Mouse (Mus musculus) urinary bladder, postnatal 25 days (tissue): ENCODE data around the gene Gpi1.
A peak's percentile ranks its signal among the peaks of the same experiment; 100 is the strongest.

Experiments used
- DNase-seq: peaks from one replicate; pipeline ENCODE4 v3.0.0; 2022; ENCODE audit warnings: low spot score

The Gpi1 gene

GRCm38 (mm10) chr7:34230116-34230515, at the start of gene Gpi1:
Gpi1 (minus strand) TSS chr7:34230336.
- peak; percentile 75 for DNase-seq

GRCm38 (mm10) chr7:34277656-34278055, 47.5 kb upstream of the Gpi1 start:
- DNase-seq, result no peak

- DNase-seq, result no peak
Measured at GRCm38 (mm10) chr7:34276066-34276465, 45.9 kb upstream of the Gpi1 start.

GRCm38 (mm10) chr7:34272465-34272864, 42.3 kb upstream of the Gpi1 start:
- no peak for DNase-seq

- DNase-seq, result no peak
Measured at GRCm38 (mm10) chr7:34268463-34268862, 38.3 kb upstream of the Gpi1 start.

- no peak for DNase-seq
Measured at GRCm38 (mm10) chr7:34266421-34266820, 36.3 kb upstream of the Gpi1 start.

GRCm38 (mm10) chr7:34265876-34266346, 35.8 kb upstream of the Gpi1 start:
- peak; percentile 46 for DNase-seq

GRCm38 (mm10) chr7:34263437-34263836, 33.3 kb upstream of the Gpi1 start:
- no peak for DNase-seq

- no peak for DNase-seq
Measured at GRCm38 (mm10) chr7:34258407-34258806, 28.3 kb upstream of the Gpi1 start.

GRCm38 (mm10) chr7:34257279-34257678, 27.1 kb upstream of the Gpi1 start:
- no peak for DNase-seq

- DNase-seq, result no peak
Measured at GRCm38 (mm10) chr7:34255916-34256315, 25.8 kb upstream of the Gpi1 start.

GRCm38 (mm10) chr7:34255137-34255536, 25.0 kb upstream of the Gpi1 start:
- DNase-seq, result no peak

- DNase-seq, result no peak
Measured at GRCm38 (mm10) chr7:34252030-34252429, 21.9 kb upstream of the Gpi1 start.

GRCm38 (mm10) chr7:34250738-34251137, 20.6 kb upstream of the Gpi1 start, which contains the start of gene Gm6096:
Gm6096 (plus strand) TSS chr7:34251038.
- no peak for DNase-seq

GRCm38 (mm10) chr7:34246870-34247499, 16.8 kb upstream of the Gpi1 start:
- no peak for DNase-seq

- no peak for DNase-seq
Measured at GRCm38 (mm10) chr7:34242176-34242575, 12.0 kb upstream of the Gpi1 start.

- DNase-seq, result no peak
Measured at GRCm38 (mm10) chr7:34238086-34238485, 8.0 kb upstream of the Gpi1 start.

GRCm38 (mm10) chr7:34235602-34236001, 5.5 kb upstream of the Gpi1 start:
- DNase-seq, result no peak

- DNase-seq, result no peak
Measured at GRCm38 (mm10) chr7:34234610-34235561, 4.8 kb upstream of the Gpi1 start.

GRCm38 (mm10) chr7:34233909-34234609, 3.9 kb upstream of the Gpi1 start:
- peak; percentile 98 for DNase-seq

- DNase-seq, result no peak
Measured at GRCm38 (mm10) chr7:34232785-34233725, 2.9 kb upstream of the Gpi1 start.
